Mouse (Mus musculus) liver, postnatal 0 days (tissue): ENCODE measurements at regions not wholly inside any gene's neighbourhood (a gene's known extent, or its start where the extent isn't known, plus 50 kb on each side); places are given as distances from the start of the nearest gene placed in this dataset.

Source experiments
- CTCF ChIP-seq: sonication (generic); IDR thresholded peaks from 2 replicates; pipeline ENCODE4 v1.5.1; 2016; ENCODE audit warnings: antibody characterized with exemption, low read depth
- EP300 ChIP-seq: IDR thresholded peaks from 2 replicates; pipeline ENCODE4 v1.6.1; 2016; ENCODE audit warnings: antibody characterized with exemption, low read depth, mild to moderate bottlenecking

DNA sequence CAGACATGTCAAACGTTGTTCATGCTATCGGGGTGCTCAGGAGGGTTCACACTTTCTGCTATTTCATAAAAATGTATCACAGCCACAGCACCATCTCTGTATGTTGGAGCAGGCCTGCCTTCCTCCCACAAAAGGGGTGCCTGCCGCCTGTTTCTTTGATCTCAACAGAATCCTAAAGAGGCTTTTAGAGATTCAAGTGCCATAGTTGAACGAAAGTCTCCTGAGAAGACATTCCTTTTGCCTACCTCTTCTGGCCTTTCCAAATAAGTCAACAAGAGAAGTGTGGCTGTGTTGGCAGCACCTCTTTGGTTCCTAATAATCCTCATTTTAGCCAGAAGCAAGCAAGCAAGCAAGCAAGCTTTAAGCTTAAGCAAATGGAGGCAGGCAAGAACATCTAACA, 72.6 kb upstream of the Cnep1r1 start:
- no peak for TF ChIP-seq CTCF
- TF ChIP-seq EP300, result no peak
